Mouse (Mus musculus) ES-Bruce4 (cell line): Measurements from ENCODE around the gene Cftr. TPM values are rescaled to one million over a fixed set of nuclear protein-coding genes. Genes with fewer than 3 reads are reported as not detected.

Source experiments
- H3K27ac ChIP-seq: 2 replicates; pipeline ENCODE4 v1.5.1; 2012; ENCODE audit warnings: low read length, inconsistent platforms; ENCODE audit not compliant: insufficient read depth
- H3K27me3 ChIP-seq: 2 replicates; pipeline ENCODE4 v1.6.1; 2012; ENCODE audit warnings: mild to moderate bottlenecking, low read length, inconsistent platforms; ENCODE audit not compliant: control insufficient read depth, poor library complexity, insufficient read depth, severe bottlenecking
- H3K36me3 ChIP-seq: 2 replicates; pipeline ENCODE4 v1.6.1; 2012; ENCODE audit warnings: inconsistent platforms, mild to moderate bottlenecking, low read length, moderate library complexity; ENCODE audit not compliant: control insufficient read depth, poor library complexity, insufficient read depth, severe bottlenecking
- H3K4me1 ChIP-seq: one replicate; pipeline ENCODE4 v1.8.1; 2011; ENCODE audit warnings: low read length; ENCODE audit not compliant: control insufficient read depth, insufficient read depth
- H3K4me3 ChIP-seq: 2 replicates; pipeline ENCODE4 v1.5.1; 2011; ENCODE audit warnings: low read depth, mild to moderate bottlenecking, low read length
- H3K9ac ChIP-seq: 2 replicates; pipeline ENCODE4 v1.6.1; 2012; ENCODE audit warnings: low read depth, mild to moderate bottlenecking, inconsistent platforms; ENCODE audit not compliant: poor library complexity, severe bottlenecking
- H3K9me3 ChIP-seq: replicated peaks from 2 replicates; pipeline ENCODE4 v1.6.1; 2012; ENCODE audit warnings: mild to moderate bottlenecking, low read length, inconsistent platforms; ENCODE audit not compliant: control insufficient read depth, poor library complexity, insufficient read depth, severe bottlenecking
- CTCF ChIP-seq: IDR thresholded peaks from one replicate; pipeline ENCODE4 v1.8.1; 2011; ENCODE audit warnings: low read depth, low read length
- EP300 ChIP-seq: IDR thresholded peaks from 2 replicates; pipeline ENCODE4 v1.6.1; 2011; ENCODE audit warnings: low read depth, low read length; ENCODE audit not compliant: insufficient read depth
- POLR2A ChIP-seq: IDR thresholded peaks from one replicate; pipeline ENCODE4 v1.8.1; 2011; ENCODE audit warnings: low read length; ENCODE audit not compliant: insufficient read depth
- polyA plus RNA-seq: library from polyadenylated mRNA; stranded (reverse); fragments of >200 nt; gene quantifications from 2 replicates; pipeline ENCODE4 v1.2.4, GENCODE M21; 2011; ENCODE audit warnings: low read depth; ENCODE audit not compliant: missing spikeins, insufficient read depth, insufficient read length

Gene Cftr
- 0.37 TPM in 1 of 2 replicates, not detected in the other for polyA plus RNA-seq

DNA sequence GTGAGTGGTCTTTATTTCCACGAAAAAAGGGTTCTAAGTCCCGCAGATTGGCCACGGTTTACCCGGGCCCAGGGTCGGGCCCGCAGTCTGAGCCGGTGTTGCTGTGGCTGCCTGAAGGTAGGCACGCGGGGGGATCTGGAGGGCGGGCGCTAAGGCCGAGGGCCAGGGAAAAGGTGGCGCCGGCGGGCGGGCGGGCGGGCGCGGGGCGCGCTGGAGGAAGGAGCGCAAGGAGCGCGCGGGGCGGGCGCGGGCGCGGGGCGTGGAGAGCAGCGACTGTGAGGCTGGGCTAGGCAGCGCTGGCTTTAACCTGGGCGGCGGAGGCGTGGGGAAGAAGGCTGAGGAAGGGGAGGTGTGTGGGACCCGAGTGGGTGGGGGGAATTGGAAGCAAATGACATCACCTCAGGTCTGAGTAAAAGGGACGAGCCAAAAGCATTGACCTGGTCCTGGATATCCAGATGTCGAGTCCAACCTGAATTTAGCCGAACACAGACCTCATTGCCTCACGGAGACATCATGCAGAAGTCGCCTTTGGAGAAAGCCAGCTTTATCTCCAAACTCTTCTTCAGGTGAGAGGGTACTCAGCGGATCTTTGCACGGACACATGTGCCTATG lies at the start of gene Cftr:
Cftr (plus strand) TSS at position 377 of the 612 bp plus-strand sequence.
- no peaks in the 10 kb centered on the region for H3K4me1 ChIP-seq
- peak within 1 kb of the TSS; percentile 77 for H3K4me3 ChIP-seq
- H3K9ac ChIP-seq = peak within 1 kb of the TSS; percentile 82
- no peak within 1 kb of the TSS for H3K27ac ChIP-seq
- H3K9me3 ChIP-seq = peaks cover 4% of the 10 kb centered on the region
- H3K36me3 ChIP-seq = no peaks in the 10 kb centered on the region
- no peak for TF ChIP-seq CTCF
- TF ChIP-seq EP300 = no peak
- TF ChIP-seq POLR2A = no peak
- peaks cover 8% of the 10 kb centered on the region; the same call in 1 of the 2 replicates for H3K27me3 ChIP-seq

DNA sequence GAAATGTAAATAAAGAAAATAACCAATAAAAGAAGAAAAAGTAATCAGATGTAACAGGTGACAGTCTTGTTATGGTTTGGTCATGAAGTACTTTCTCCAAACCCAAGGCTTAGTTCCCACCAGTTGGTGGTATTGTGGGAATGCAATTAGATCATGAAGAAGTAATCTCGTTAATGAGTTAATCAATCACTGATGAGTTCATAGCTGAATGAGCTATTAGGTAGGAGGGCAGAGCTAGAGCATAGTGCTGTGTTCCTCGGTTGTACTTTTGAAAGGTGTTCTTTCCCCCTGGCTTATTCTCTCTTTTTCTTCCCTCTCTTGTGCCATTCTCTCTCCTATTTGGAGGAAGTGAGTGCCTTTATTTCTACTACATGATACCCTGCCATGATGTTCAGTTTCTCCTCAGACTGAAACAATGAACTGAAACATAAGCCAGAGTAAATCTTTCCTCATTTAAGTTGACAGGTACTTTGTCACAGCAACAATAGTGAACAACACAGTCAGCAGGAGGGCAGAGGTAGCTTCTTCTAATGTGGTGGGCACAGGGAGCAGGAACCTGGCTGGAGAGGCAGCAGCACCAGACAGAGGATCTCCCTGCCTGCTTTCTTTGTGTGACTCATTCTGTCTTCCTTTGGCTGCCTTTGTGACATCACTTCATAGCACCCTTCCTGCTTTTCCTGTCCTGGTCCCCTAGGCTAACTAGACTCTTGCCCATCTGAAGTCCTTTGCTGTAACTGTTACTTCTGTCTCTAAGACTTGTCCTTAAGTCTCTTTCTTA lies 43.1 kb upstream of the Cftr start:
- Histone ChIP-seq H3K9me3 (no peaks in the 10 kb centered on the region), H3K4me3 (no peak overlapping the region), H3K27ac (no peak overlapping the region), H3K27me3 (no peaks in the 10 kb centered on the region), H3K9ac (no peak overlapping the region), H3K4me1 (no peaks in the 10 kb centered on the region), H3K36me3 (no peaks in the 10 kb centered on the region)
- no peak for TF ChIP-seq EP300
- no peak for TF ChIP-seq CTCF
- TF ChIP-seq POLR2A = no peak

DNA sequence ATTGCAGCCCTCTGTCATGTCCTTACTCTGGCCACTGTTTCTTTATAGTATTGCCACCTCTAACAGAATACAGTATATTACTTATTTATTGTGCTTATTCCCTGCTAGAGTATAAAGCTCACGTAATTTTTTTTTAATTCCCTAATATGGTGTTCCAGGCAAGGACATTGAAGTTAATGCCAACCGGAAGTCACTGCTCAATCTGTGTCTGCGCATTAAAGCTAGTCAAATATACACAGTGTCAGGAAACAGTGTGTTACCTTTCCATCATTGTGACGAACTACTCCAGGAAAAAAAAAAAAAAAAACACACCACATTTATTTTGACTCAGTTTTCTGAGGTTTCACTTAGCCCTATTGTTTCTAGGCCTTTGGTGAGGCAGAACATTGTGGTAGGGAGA lies 42.4 kb upstream of the Cftr start:
- Histone ChIP-seq H3K36me3 (no peaks in the 10 kb centered on the region), H3K27ac (no peak overlapping the region), H3K4me1 (no peaks in the 10 kb centered on the region), H3K4me3 (no peak overlapping the region), H3K27me3 (no peaks in the 10 kb centered on the region), H3K9ac (no peak overlapping the region), H3K9me3 (no peaks in the 10 kb centered on the region)
- TF ChIP-seq POLR2A = no peak
- TF ChIP-seq CTCF = no peak
- TF ChIP-seq EP300 = no peak

DNA sequence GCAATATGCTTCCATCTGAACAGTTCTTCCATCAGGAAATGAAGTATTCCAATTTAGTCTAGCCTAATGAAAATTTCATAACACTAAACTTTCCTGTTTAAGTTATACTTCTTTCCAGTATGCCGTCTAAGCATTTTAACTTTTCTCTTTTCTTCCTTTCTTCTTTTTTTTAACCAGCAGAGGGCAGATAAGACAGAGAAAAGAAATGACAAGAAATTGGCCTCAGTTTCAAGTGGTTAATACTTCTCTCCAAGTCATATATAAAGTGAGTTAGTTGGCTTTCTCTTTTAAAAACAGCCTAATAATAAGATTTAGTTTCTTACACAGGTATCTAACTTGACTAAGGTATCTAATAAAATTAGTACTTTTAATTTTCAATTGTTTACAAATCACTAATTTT lies 35.2 kb upstream of the Cftr start:
- no peak for TF ChIP-seq POLR2A
- no peak for TF ChIP-seq EP300
- no peak for TF ChIP-seq CTCF
- no peak overlapping the region for H3K4me3 ChIP-seq
- no peak overlapping the region for H3K9ac ChIP-seq
- H3K27ac ChIP-seq = no peak overlapping the region
- no peaks in the 10 kb centered on the region for H3K36me3 ChIP-seq
- H3K27me3 ChIP-seq = no peaks in the 10 kb centered on the region
- no peaks in the 10 kb centered on the region for H3K4me1 ChIP-seq
- no peaks in the 10 kb centered on the region for H3K9me3 ChIP-seq

DNA sequence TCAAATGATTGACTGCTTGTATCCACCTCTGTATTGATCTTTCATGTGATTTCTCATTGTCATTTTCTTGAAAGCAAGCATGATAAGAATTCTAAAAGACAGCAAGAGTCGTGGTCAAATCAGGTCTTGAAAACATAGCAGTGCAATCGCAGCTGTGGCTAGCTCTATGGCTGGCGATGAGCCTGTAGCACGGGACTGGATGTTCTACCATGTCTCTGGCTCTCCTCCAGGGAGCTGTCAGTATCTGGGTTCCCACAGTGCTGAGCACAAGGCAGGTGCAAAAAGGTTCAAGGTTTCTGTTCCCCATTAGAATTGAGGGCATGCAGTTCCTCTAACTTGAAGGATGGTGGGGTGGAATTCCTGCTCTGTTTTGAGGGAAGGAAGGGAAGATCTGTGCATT lies 17.5 kb upstream of the Cftr start:
- no peaks in the 10 kb centered on the region for H3K27me3 ChIP-seq

GRCm38 (mm10) chr6:18169618-18170017 lies 869 bp upstream of the Cftr start:
- H3K4me3 ChIP-seq = no peak overlapping the region
- H3K9ac ChIP-seq = no peak overlapping the region
- H3K36me3 ChIP-seq = no peaks in the 10 kb centered on the region
- no peak overlapping the region for H3K27ac ChIP-seq
- peaks cover 8% of the 10 kb centered on the region; the same call in 1 of the 2 replicates for H3K27me3 ChIP-seq
- peaks cover 4% of the 10 kb centered on the region for H3K9me3 ChIP-seq
- no peak for TF ChIP-seq EP300
- TF ChIP-seq CTCF = no peak
- no peak for TF ChIP-seq POLR2A
- no peaks in the 10 kb centered on the region for H3K4me1 ChIP-seq

More for the DNA sequence above, 17.5 kb upstream of the Cftr start:
- Histone ChIP-seq H3K9ac (no peak overlapping the region), H3K27ac (no peak overlapping the region), H3K9me3 (no peaks in the 10 kb centered on the region), H3K36me3 (no peaks in the 10 kb centered on the region), H3K4me3 (no peak overlapping the region), H3K4me1 (no peaks in the 10 kb centered on the region)
- TF ChIP-seq CTCF (no peak), EP300 (no peak), POLR2A (no peak)
